Mouse (Mus musculus): ENCODE measurements around the gene Capn7. TPM values are rescaled to one million over a fixed set of nuclear protein-coding genes. Genes with fewer than 3 reads are reported as not detected.
A peak's percentile ranks its signal among the peaks of the same experiment; 100 is the strongest.

The Capn7 gene
- total RNA-seq (2017) = 53.2 and 59.4 TPM in 2 replicates

GRCm38 (mm10) chr14:31336369-31337155, at the start of gene Capn7:
Gene Capn7, plus strand, starts transcription at chr14:31336638.
- ATAC-seq (replicated peaks; ENCODE audit: low read depth, poor library complexity, severe bottlenecking) = peak; percentile 95

DNA sequence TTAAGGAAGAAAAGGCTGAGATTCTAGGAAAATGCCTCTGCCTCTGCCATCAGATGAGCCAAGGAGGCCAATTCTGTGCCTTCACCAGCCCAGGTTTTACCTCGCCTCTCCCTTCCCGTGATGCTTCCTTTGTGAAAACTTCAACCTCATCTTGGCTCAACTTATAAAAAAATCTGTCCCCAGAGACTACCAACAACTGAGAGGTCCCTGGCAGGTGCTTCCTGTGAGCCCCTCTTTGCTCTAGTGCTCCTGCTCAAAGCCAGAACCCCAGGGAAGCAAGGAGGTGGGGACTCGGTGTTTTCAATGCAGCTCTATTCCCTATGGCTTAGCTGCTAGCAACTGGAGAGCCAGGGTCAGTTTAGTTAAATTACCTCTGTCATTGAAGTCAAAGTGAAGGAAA, 23.2 kb upstream of the Capn7 start:
- no peak for ATAC-seq (replicated peaks; ENCODE audit: low read depth, poor library complexity, severe bottlenecking)

- ATAC-seq (replicated peaks; ENCODE audit: low read depth, poor library complexity, severe bottlenecking) = no peak
These were observed 19.8 kb upstream of the Capn7 start for GRCm38 (mm10) chr14:31316613-31317012.

GRCm38 (mm10) chr14:31317754-31318153, 18.7 kb upstream of the Capn7 start:
- no peak for ATAC-seq (replicated peaks; ENCODE audit: low read depth, poor library complexity, severe bottlenecking)

- no peak for ATAC-seq (replicated peaks; ENCODE audit: low read depth, poor library complexity, severe bottlenecking)
These were observed 16.9 kb upstream of the Capn7 start for GRCm38 (mm10) chr14:31319546-31319945.

- no peak for ATAC-seq (replicated peaks; ENCODE audit: low read depth, poor library complexity, severe bottlenecking)
These were observed 15.3 kb upstream of the Capn7 start for GRCm38 (mm10) chr14:31321181-31321580.

DNA sequence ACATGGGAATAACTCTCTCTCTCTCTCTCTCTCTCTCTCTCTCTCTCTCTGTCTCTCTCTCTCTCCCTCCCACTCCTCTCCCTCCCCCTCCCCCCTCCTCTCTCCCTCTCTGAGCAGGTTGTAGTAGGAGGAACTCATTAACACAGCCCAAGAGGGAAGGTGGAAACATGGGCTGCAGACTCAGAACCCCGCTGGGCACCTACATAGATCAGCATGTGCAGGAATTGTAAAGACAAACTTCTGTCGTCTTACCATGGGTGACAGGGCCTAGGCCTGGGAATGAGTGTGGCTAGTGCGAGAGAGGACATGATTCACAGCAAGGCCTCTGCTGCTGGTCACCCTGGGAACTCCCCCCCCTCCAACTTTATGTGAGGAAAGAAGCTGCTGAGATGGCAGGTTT, 14.2 kb upstream of the Capn7 start:
- no peak for ATAC-seq (replicated peaks; ENCODE audit: low read depth, poor library complexity, severe bottlenecking)

GRCm38 (mm10) chr14:31323189-31323588, 13.2 kb upstream of the Capn7 start:
- ATAC-seq (replicated peaks; ENCODE audit: low read depth, poor library complexity, severe bottlenecking) = no peak

DNA sequence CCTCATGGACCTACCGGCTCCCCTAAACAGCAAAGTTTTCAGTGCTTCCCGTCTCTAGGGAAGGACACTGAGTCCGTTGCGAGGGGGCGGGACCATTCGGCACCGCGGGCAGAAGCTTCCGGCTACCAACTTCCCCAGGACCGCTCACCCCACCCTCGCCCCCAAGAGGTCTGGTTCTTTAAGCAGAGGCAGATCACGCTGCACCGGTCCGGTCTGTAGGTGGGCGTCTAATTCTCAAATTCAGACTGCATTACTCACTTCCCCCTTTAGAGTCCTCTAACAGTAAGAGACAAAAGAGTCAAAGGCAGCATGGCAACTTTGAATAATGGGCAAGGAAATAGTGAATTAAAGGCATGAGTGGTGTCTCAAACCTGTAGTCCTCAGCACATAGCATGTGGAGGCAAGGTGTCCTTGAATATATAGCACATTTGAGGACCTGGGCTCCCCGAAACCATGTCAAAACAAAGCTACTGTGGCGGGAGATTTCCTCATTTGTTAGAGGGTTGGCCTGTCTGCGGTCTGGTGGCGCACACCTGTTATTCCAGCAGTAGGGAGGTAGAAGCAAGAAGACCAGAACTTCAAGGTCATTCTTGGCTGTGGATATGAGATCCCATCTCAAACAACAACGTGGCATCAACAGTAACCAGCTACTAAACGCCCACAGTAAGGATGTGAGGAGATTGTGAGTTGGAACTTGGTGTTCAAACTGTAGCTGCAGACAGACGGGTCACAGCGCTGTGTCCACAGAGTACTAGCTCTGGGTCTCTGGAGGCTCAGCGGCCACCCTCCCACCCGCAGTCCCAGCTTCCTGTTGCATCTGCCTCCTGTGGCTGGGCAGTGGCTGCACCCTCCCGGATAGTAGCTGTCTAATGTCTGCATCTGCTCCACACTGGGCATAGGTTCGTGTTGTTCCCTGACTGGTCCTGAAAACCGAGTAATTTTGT, 12.3 kb upstream of the Capn7 start, which contains the start of gene Dnah1:
Dnah1 (minus strand) TSS at position 48 of the 944 bp plus-strand sequence.
- ATAC-seq (replicated peaks; ENCODE audit: low read depth, poor library complexity, severe bottlenecking) = peak; percentile 81

DNA sequence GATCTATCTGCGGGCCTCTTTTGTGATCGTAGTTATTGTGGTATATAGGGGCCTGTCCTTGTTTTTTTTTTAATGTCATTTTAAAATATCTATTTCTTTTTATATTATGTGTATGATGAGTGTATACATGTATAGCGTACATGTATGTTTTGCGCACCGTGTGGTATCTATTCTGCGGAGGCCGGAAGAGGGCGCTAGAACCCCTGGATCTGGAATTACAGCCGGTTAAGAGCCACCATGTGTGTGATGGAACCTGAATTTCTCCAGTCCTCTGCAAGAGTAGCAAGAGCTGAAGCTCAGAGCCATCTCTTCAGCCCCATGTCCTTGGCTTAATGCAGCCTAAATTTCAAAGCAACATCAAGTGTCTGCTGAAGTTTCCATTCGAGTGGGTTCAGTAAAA, 11.6 kb upstream of the Capn7 start:
- no peak for ATAC-seq (replicated peaks; ENCODE audit: low read depth, poor library complexity, severe bottlenecking)

GRCm38 (mm10) chr14:31325551-31325950, 10.9 kb upstream of the Capn7 start:
- ATAC-seq (replicated peaks; ENCODE audit: low read depth, poor library complexity, severe bottlenecking) = no peak

GRCm38 (mm10) chr14:31326770-31327169, 9.7 kb upstream of the Capn7 start:
- ATAC-seq (replicated peaks; ENCODE audit: low read depth, poor library complexity, severe bottlenecking) = no peak

GRCm38 (mm10) chr14:31327196-31327595, 9.2 kb upstream of the Capn7 start:
- ATAC-seq (replicated peaks; ENCODE audit: low read depth, poor library complexity, severe bottlenecking) = no peak

GRCm38 (mm10) chr14:31327681-31328080, 8.8 kb upstream of the Capn7 start:
- ATAC-seq (replicated peaks; ENCODE audit: low read depth, poor library complexity, severe bottlenecking) = no peak

GRCm38 (mm10) chr14:31329741-31330140, 6.7 kb upstream of the Capn7 start:
- no peak for ATAC-seq (replicated peaks; ENCODE audit: low read depth, poor library complexity, severe bottlenecking)

- no peak for ATAC-seq (replicated peaks; ENCODE audit: low read depth, poor library complexity, severe bottlenecking)
These were observed 5.5 kb upstream of the Capn7 start for GRCm38 (mm10) chr14:31330957-31331356.

GRCm38 (mm10) chr14:31335765-31336164, 673 bp upstream of the Capn7 start:
- ATAC-seq (replicated peaks; ENCODE audit: low read depth, poor library complexity, severe bottlenecking) = no peak

DNA sequence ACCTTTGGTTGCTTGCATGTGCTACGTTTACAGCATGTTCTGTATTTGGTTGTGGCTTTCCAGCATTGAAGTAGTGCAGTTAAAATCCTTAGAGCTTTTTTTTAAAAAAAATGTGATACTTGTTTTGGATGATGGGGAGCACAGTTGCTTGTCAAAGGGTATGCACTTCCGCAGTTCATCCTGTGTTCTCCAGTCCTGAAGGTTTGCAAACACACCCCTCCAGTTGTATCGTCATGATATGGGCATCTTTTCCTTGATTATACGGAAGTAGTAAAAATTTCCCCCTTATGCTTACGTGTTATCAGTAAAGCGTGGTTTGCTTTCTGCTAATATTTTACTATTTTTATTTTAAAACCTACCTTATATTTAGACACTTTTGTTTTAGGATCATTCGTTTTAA, 968 bp downstream of the Capn7 start:
- ATAC-seq (replicated peaks; ENCODE audit: low read depth, poor library complexity, severe bottlenecking) = peak; percentile 45

- ATAC-seq (replicated peaks; ENCODE audit: low read depth, poor library complexity, severe bottlenecking) = no peak
These were observed 1.5 kb downstream of the Capn7 start for GRCm38 (mm10) chr14:31337947-31338346.

GRCm38 (mm10) chr14:31343241-31343640, 6.8 kb downstream of the Capn7 start:
- ATAC-seq (replicated peaks; ENCODE audit: low read depth, poor library complexity, severe bottlenecking) = no peak

DNA sequence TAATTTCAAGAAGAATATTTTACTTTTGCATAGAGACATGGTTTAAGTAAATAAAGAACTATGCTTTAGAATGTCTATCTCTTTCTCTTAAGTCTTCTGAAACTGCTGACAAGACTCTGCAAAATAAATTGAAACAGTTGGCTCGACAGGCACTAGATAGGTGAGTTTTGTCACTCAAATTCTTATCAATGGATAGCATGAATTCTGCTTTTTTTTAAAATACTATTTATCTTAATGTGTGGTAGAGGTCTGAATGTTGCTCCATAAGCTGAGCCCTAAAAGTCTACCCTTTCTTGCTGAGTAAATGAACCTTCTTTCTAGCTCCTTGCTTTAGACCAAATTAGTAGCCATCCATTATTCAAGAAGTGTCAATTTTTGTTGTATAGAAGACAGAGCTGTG, 8.9 kb downstream of the Capn7 start:
- no peak for ATAC-seq (replicated peaks; ENCODE audit: low read depth, poor library complexity, severe bottlenecking)
